Mouse (Mus musculus): ENCODE measurements at regions not wholly inside any gene's neighbourhood (a gene's known extent, or its start where the extent isn't known, plus 50 kb on each side); places are given as distances from the start of the nearest gene placed in this dataset.
A peak's percentile ranks its signal among the peaks of the same experiment; 100 is the strongest.

- no peak for DNase-seq
These were observed 216.6 kb upstream of the Auts2 start for GRCm38 (mm10) chr5:132759751-132760150.

- DNase-seq: no peak
These were observed 215.8 kb upstream of the Auts2 start for GRCm38 (mm10) chr5:132758941-132759340.

GRCm38 (mm10) chr5:132737966-132738365 lies 194.8 kb upstream of the Auts2 start:
- DNase-seq: no peak

- no peak for DNase-seq
These were observed 185.6 kb upstream of the Auts2 start for GRCm38 (mm10) chr5:132728689-132729189.

- DNase-seq: no peak
These were observed 181.3 kb upstream of the Auts2 start for GRCm38 (mm10) chr5:132724467-132724866.

- no peak for DNase-seq
These were observed 167.2 kb upstream of the Auts2 start for GRCm38 (mm10) chr5:132710301-132710700.

GRCm38 (mm10) chr5:132707531-132707930 lies 164.4 kb upstream of the Auts2 start:
- no peak for DNase-seq

- DNase-seq: no peak
These were observed 160.4 kb upstream of the Auts2 start for GRCm38 (mm10) chr5:132703455-132704100.

GRCm38 (mm10) chr5:132702573-132702972 lies 159.4 kb upstream of the Auts2 start:
- DNase-seq: no peak

- DNase-seq: no peak
These were observed 147.6 kb upstream of the Auts2 start for GRCm38 (mm10) chr5:132690784-132691183.

GRCm38 (mm10) chr5:132675261-132675660 lies 132.1 kb upstream of the Auts2 start:
- DNase-seq: no peak

- DNase-seq: no peak
These were observed 130.6 kb upstream of the Auts2 start for GRCm38 (mm10) chr5:132673599-132674305.

GRCm38 (mm10) chr5:132671496-132671895 lies 128.4 kb upstream of the Auts2 start:
- no peak for DNase-seq

GRCm38 (mm10) chr5:132667316-132667715 lies 124.2 kb upstream of the Auts2 start:
- no peak for DNase-seq

- no peak for DNase-seq
These were observed 118.1 kb upstream of the Auts2 start for GRCm38 (mm10) chr5:132661266-132661665.

- no peak for DNase-seq
These were observed 116.9 kb upstream of the Auts2 start for GRCm38 (mm10) chr5:132660036-132660435.

- DNase-seq: no peak
These were observed 111.2 kb upstream of the Auts2 start for GRCm38 (mm10) chr5:132654382-132654781.

- DNase-seq: peak; percentile 3 to 12
These were observed 110.7 kb upstream of the Auts2 start for GRCm38 (mm10) chr5:132653694-132654300.

- peak in 1 of 2 experiments; percentile 6 for DNase-seq
These were observed 109.1 kb upstream of the Auts2 start for GRCm38 (mm10) chr5:132652201-132652600.

GRCm38 (mm10) chr5:132649771-132650170 lies 106.6 kb upstream of the Auts2 start:
- no peak for DNase-seq

- DNase-seq: no peak
These were observed 105.6 kb upstream of the Auts2 start for GRCm38 (mm10) chr5:132648751-132649150.

GRCm38 (mm10) chr5:132644646-132645172 lies 101.6 kb upstream of the Auts2 start:
- no peak for DNase-seq

- no peak for DNase-seq
These were observed 100.1 kb upstream of the Auts2 start for GRCm38 (mm10) chr5:132643270-132643669.
